Mouse (Mus musculus) stomach, embryonic 14.5 days (tissue): ENCODE data around the gene Clmn. TPM values are rescaled to one million over a fixed set of nuclear protein-coding genes. Genes with fewer than 3 reads are reported as not detected.

Experiments used
- ATAC-seq: fragments of 200-750 bp; cut with Nextera tagmentation; 2 replicates; pipeline ENCODE4 v1.8.0; 2017; ENCODE audit warnings: low read depth, moderate TSS enrichment; ENCODE audit not compliant: insufficient number of reproducible peaks, insufficient read depth, low FRiP score
- H3K27ac ChIP-seq: fragments of 300-500 bp; sonication (generic); 2 replicates; pipeline ENCODE4 v1.5.1; 2014; ENCODE audit warnings: mild to moderate bottlenecking, low read length, moderate library complexity, mixed read lengths
- H3K27me3 ChIP-seq: fragments of 300-500 bp; sonication (generic); 2 replicates; pipeline ENCODE4 v1.6.1; 2014; ENCODE audit warnings: low read length, control low read depth, mixed read lengths; ENCODE audit not compliant: control insufficient read depth, insufficient read depth
- H3K36me3 ChIP-seq: fragments of 300-500 bp; sonication (generic); 2 replicates; pipeline ENCODE4 v1.6.1; 2014; ENCODE audit warnings: mild to moderate bottlenecking, control low read depth, low read length, moderate library complexity, mixed read lengths; ENCODE audit not compliant: control insufficient read depth, insufficient read depth
- H3K4me1 ChIP-seq: fragments of 300-500 bp; sonication (generic); 2 replicates; pipeline ENCODE4 v1.6.1; 2014; ENCODE audit warnings: low read length, control low read depth, mixed read lengths; ENCODE audit not compliant: control insufficient read depth, insufficient read depth
- H3K4me2 ChIP-seq: fragments of 300-500 bp; sonication (generic); replicated peaks from 2 replicates; pipeline ENCODE4 v1.6.1; 2014; ENCODE audit warnings: low read depth, low read length, control low read depth
- H3K4me3 ChIP-seq: fragments of 300-500 bp; sonication (generic); 2 replicates; pipeline ENCODE4 v1.5.1; 2014; ENCODE audit warnings: low read depth, low read length, control low read depth
- H3K9ac ChIP-seq: fragments of 300-500 bp; sonication (generic); replicated peaks from 2 replicates; pipeline ENCODE4 v1.6.1; 2014; ENCODE audit warnings: low read depth, mild to moderate bottlenecking, control low read depth, low read length, moderate library complexity, mixed read lengths
- H3K9me3 ChIP-seq: fragments of 300-500 bp; sonication (generic); 2 replicates; pipeline ENCODE4 v1.6.1; 2016; ENCODE audit warnings: low read depth, low read length, control low read depth; ENCODE audit not compliant: control insufficient read depth
- WGBS: fragments of 180-500 bp; shearing (Covaris S2); extraction: QIAGEN DNeasy Blood & Tissue Kit; methylation state at CpG from one replicate; pipeline ENCODE4 v1.1.7; 2014; 5-methylcytosine and 5-hydroxymethylcytosine counted together
- polyA plus RNA-seq: library from polyadenylated mRNA; unstranded; fragments of >200 nt; fragmentation: Nextera tagmentation; extraction: Ambion mirVana; gene quantifications from 2 replicates; pipeline ENCODE4 v1.2.1, GENCODE M21; 2014

Gene Clmn
- polyA plus RNA-seq, 1 experiment from 2014 or later: 3.1 TPM

GRCm38 (mm10) chr12:104902392-104903053, 37.6 kb upstream of the Clmn start:
- Histone ChIP-seq H3K9me3 (no peaks in the 10 kb centered on the region), H3K4me1 (0 out of 2 replicates have a peak, but pooled peaks cover under 1% of the 10 kb centered on the region), H3K4me3 (no peak overlapping the region), H3K27ac (no peak overlapping the region), H3K27me3 (no peaks in the 10 kb centered on the region), H3K4me2 (no peak overlapping the region), H3K9ac (no peak overlapping the region), H3K36me3 (no peaks in the 10 kb centered on the region)
- WGBS: 73% methylated on average over 13 of the region's 13 CpGs
- no peak for ATAC-seq

GRCm38 (mm10) chr12:104901320-104901719, 36.4 kb upstream of the Clmn start:
- no peaks in the 10 kb centered on the region for H3K36me3 ChIP-seq
- H3K27me3 ChIP-seq: no peaks in the 10 kb centered on the region
- H3K4me2 ChIP-seq: no peak overlapping the region
- 55% methylated on average over 8 of the region's 8 CpGs for WGBS
- H3K4me3 ChIP-seq: no peak overlapping the region
- 0 out of 2 replicates have a peak, but pooled peaks cover 5% of the 10 kb centered on the region for H3K4me1 ChIP-seq
- no peaks in the 10 kb centered on the region for H3K9me3 ChIP-seq
- no peak for ATAC-seq
- no peak overlapping the region for H3K27ac ChIP-seq
- no peak overlapping the region for H3K9ac ChIP-seq

- ATAC-seq: no peak
- Histone ChIP-seq H3K4me2 (no peak overlapping the region), H3K9me3 (no peaks in the 10 kb centered on the region), H3K9ac (no peak overlapping the region), H3K36me3 (no peaks in the 10 kb centered on the region), H3K27ac (no peak overlapping the region), H3K4me3 (no peak overlapping the region), H3K27me3 (no peaks in the 10 kb centered on the region), H3K4me1 (0 out of 2 replicates have a peak, but pooled peaks cover 5% of the 10 kb centered on the region)
- WGBS: 54% methylated on average over 3 of the region's 3 CpGs
These were observed 35.0 kb upstream of the Clmn start for GRCm38 (mm10) chr12:104899835-104900234.

GRCm38 (mm10) chr12:104899161-104899560, 34.3 kb upstream of the Clmn start:
- Histone ChIP-seq H3K9ac (no peak overlapping the region), H3K27me3 (no peaks in the 10 kb centered on the region), H3K36me3 (no peaks in the 10 kb centered on the region), H3K9me3 (no peaks in the 10 kb centered on the region), H3K4me3 (no peak overlapping the region), H3K4me1 (0 out of 2 replicates have a peak, but pooled peaks cover 5% of the 10 kb centered on the region), H3K27ac (no peak overlapping the region), H3K4me2 (no peak overlapping the region)
- WGBS: 49% methylated on average over 11 of the region's 11 CpGs
- ATAC-seq: no peak

GRCm38 (mm10) chr12:104898718-104899117, 33.8 kb upstream of the Clmn start:
- Histone ChIP-seq H3K36me3 (no peaks in the 10 kb centered on the region), H3K9ac (no peak overlapping the region), H3K4me1 (0 out of 2 replicates have a peak, but pooled peaks cover 5% of the 10 kb centered on the region), H3K27me3 (no peaks in the 10 kb centered on the region), H3K4me3 (no peak overlapping the region), H3K27ac (no peak overlapping the region), H3K9me3 (no peaks in the 10 kb centered on the region), H3K4me2 (no peak overlapping the region)
- no peak for ATAC-seq
- WGBS: 73% methylated on average over 9 of the region's 9 CpGs

- Histone ChIP-seq H3K27ac (peak overlapping the region; percentile 52; the same call in 1 of the 2 replicates), H3K4me3 (no peak overlapping the region), H3K36me3 (no peaks in the 10 kb centered on the region), H3K4me2 (no peak overlapping the region), H3K4me1 (0 out of 2 replicates have a peak, but pooled peaks cover 5% of the 10 kb centered on the region), H3K27me3 (no peaks in the 10 kb centered on the region), H3K9me3 (no peaks in the 10 kb centered on the region), H3K9ac (no peak overlapping the region)
- peak; percentile 70 for ATAC-seq
- WGBS: 47% methylated on average over 8 of the region's 8 CpGs
These were observed 32.3 kb upstream of the Clmn start for GRCm38 (mm10) chr12:104897051-104897618.

- Histone ChIP-seq H3K9ac (no peak overlapping the region), H3K4me1 (0 out of 2 replicates have a peak, but pooled peaks cover 5% of the 10 kb centered on the region), H3K4me3 (no peak overlapping the region), H3K27ac (peak overlapping the region; percentile 52; the same call in 1 of the 2 replicates), H3K36me3 (no peaks in the 10 kb centered on the region), H3K9me3 (no peaks in the 10 kb centered on the region), H3K27me3 (no peaks in the 10 kb centered on the region), H3K4me2 (no peak overlapping the region)
- ATAC-seq: peak; percentile 24
- WGBS: 54% methylated on average over 16 of the region's 16 CpGs
These were observed 31.8 kb upstream of the Clmn start for GRCm38 (mm10) chr12:104896640-104897039.

GRCm38 (mm10) chr12:104892245-104892644, 27.4 kb upstream of the Clmn start:
- H3K27me3 ChIP-seq: no peaks in the 10 kb centered on the region
- 0 out of 2 replicates have a peak, but pooled peaks cover 2% of the 10 kb centered on the region for H3K4me1 ChIP-seq
- 90% methylated on average over 3 of the region's 3 CpGs for WGBS
- no peak overlapping the region for H3K4me2 ChIP-seq
- H3K9me3 ChIP-seq: no peaks in the 10 kb centered on the region
- no peaks in the 10 kb centered on the region for H3K36me3 ChIP-seq
- no peak for ATAC-seq
- H3K4me3 ChIP-seq: no peak overlapping the region
- no peak overlapping the region for H3K27ac ChIP-seq
- no peak overlapping the region for H3K9ac ChIP-seq
